Mouse (Mus musculus) forelimb bud, embryonic 11.5 days (tissue): ENCODE data around the gene Krt80.
"Not testable (repeated sequence)": the region's sequence is repeated elsewhere in the genome, so short reads cannot be mapped to it uniquely, and the experiment has no call there.

Experiments used
- DNase-seq: peaks from one replicate; pipeline ENCODE4 v3.0.0-alpha.2; 2012; ENCODE audit warnings: low read depth, low spot score

Gene Krt80

DNA sequence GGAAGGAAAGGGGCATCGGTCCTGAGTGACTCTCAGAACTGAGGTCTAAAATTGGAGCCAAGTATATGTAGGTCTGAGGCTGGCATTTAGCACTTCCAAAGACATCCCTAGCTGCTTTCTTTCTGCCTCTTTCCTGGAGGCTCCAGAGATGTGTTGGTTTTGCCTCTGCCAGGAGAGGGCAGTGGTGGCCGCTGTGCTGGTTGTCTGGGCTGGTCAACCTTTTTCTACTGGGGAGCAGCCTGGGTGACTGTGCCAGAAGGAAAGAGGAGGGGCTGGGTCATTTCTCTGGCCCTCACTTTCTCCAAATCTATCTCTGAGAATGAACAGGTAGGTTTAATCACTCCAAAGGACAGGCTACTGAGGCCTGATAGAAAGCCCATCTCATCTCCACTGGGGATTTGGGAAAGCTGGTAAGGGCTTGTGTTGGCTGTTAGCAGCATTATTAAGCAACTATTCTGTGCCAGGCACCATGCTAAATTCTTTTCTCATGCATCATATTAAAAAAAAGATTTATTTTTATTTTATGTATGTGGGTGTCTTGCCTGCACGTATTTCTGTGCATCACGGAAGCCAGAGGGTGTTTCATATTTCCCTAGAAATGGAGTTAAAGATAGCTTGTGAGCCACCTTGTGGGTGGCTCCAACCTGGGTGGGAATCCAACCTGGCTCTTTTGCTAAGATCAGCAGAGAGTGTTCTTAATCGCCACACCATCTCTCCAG, 28.0 kb downstream of the Krt80 start:
- DNase-seq, result no peak

- DNase-seq, result peak; percentile 85
Measured at GRCm38 (mm10) chr15:101339537-101339936, 30.4 kb downstream of the Krt80 start.

- DNase-seq, result no peak
Measured at GRCm38 (mm10) chr15:101338359-101338758, 31.6 kb downstream of the Krt80 start.

GRCm38 (mm10) chr15:101336474-101337174, 33.3 kb downstream of the Krt80 start:
- DNase-seq, result peak; percentile 34

- no peak for DNase-seq
Measured at GRCm38 (mm10) chr15:101333648-101334047, 36.3 kb downstream of the Krt80 start.

GRCm38 (mm10) chr15:101333165-101333564, 36.8 kb downstream of the Krt80 start:
- no peak for DNase-seq

GRCm38 (mm10) chr15:101332370-101332769, 37.6 kb downstream of the Krt80 start:
- DNase-seq, result no peak

DNA sequence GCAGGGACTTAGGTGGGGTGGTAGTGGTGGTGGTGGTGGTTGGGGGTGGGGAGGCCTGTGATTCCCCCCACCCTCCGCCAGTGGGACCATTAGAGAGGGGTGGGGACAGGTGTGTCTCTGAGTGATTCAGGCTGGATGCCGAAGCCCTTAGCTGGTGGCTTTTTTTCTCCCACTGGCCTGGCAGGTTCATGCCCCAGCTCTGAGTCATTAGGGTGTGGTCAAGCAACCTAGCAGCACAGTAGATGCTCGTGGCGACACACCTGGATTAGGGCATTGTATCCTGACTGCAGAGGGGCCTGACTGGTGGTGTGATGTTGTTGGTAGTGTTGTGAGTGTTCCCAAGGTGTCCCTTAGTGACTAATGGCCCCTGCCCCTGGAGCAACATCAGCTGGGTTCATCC, 38.9 kb downstream of the Krt80 start:
- no peak for DNase-seq

GRCm38 (mm10) chr15:101329564-101329892, 40.4 kb downstream of the Krt80 start:
- no peak for DNase-seq

DNA sequence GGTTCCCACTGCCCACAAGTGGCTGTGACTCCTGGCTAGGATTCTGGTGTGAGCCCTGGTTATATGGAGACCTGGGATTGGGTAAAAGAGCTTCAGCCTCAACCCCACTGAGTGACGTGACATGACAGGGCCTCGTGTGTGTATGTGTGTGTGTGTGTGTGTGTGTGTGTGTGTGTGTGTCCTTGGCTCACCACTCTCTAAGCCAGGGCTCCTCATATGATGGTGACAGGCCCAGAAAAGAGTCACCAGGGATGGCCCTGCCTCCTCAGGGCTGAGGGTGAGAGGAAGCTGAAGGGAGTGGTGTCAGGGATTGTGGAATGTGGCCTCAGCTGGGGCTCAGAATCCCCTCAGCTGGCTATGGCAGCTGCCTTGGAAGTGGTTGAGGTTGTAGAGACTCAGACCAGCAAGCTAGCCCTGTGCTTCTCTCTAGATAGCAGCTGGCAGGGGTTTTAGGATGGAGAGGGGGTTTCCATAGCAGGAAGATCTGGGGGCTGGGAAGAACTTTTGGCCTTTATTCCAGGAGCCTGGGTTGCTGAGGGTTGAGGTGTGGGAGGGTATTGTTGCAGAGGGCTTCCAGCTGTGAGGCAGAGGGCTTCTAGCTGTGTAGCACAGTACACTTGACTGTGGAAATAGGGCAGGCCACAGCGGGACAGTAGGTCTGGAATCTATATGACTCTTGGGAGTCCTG, 40.9 kb downstream of the Krt80 start:
- no peak for DNase-seq

DNA sequence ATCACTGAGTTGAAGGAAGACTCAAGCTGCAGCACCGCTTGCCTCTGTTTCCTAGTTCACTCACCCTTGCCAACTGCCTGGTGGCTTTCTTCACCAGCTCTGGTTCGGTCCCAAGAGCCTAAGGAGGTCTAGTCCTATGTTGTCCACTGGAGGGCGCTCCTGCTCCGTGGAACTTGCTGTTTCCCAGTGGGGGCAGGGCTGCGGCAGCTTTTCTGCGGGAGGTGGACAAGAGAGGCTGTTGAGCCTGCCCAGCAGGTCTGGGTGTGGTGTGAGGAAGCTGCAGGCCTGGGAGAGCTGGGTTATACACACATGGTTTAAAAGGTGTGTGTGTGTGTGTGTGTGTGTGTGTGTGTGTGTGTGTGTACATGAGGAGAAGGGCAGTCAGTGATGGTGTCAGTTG, 42.7 kb downstream of the Krt80 start:
- peak; percentile 77 for DNase-seq

GRCm38 (mm10) chr15:101325991-101326534, 43.9 kb downstream of the Krt80 start:
- no peak for DNase-seq

- DNase-seq, result not testable (repeated sequence)
Measured at GRCm38 (mm10) chr15:101324409-101324808, 45.6 kb downstream of the Krt80 start.

DNA sequence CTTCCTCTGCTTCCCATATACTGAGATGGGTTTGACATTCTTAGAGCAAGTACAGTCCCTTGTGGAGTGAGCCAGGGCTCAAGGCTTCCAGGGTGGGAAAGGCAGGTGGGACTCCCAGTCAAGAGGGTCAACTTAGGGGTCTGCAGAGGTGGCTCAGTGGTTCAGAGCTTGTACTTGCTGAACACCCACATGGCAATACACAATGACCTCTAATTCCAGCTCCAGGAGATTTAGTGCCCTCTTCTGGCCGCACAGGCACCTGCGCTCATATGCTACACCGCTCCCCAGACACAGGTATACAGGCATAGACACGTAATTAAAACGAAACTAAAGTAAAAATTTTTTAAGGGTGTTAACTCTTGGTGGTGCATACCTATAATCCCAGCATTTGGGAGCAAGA, 46.5 kb downstream of the Krt80 start:
- no peak for DNase-seq

DNA sequence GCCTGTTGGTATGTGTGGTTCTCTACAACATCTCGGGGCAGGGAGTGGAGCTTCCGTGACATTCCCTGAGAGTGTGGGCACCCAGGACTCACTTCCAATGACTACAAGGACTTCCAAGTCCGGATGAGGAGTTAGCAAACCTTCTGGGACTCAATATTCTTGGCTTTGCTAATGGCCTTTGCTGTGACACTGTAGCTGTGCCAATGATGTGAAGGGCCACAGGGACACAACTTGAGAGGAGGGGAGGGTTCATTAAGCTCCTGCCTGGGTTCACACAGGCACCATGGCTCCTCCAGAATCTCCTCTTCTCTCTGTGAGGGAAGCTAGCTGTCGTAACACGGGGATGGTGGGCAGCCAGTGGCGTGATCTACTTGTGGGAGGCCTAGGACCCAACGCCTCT, 47.3 kb downstream of the Krt80 start:
- DNase-seq, result no peak

DNA sequence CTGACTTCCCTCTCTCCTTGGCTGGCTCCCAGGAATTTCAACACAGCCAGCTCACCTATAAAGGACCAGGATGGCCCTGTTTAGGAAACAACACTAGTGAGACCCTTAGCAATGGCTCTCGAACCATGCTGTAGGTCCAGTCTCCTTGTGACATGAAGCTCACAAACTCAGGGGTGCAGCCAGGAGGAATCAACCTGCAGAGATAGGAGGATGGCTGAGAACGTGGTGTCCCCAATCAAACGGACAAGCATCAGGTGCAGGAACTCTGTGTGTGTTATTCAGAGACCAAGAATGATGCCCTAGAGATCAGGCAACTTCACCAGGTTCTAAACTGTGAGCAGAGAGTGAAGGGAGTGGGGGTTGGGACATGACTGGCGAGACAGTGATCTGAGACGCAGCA, 47.9 kb downstream of the Krt80 start:
- DNase-seq, result no peak

DNA sequence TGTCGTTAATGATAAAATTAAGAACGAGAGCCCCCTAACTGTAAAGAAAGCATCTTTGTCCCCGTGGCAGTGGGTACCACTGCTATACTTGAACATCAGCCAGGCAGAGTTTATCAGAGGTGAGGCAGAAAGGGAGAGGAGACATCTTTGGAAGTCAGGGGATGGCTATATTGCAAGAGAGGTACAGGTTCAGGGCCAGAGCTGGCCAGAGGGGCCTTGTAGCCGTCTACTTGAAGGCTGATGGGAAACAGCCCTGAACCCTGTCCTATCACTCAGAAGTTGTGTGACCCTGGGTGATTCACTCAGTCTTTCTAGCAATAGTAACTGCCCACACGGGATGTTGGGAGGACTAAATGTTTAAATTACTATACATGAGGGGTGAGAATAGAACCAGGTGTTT, 48.8 kb downstream of the Krt80 start:
- no peak for DNase-seq

DNA sequence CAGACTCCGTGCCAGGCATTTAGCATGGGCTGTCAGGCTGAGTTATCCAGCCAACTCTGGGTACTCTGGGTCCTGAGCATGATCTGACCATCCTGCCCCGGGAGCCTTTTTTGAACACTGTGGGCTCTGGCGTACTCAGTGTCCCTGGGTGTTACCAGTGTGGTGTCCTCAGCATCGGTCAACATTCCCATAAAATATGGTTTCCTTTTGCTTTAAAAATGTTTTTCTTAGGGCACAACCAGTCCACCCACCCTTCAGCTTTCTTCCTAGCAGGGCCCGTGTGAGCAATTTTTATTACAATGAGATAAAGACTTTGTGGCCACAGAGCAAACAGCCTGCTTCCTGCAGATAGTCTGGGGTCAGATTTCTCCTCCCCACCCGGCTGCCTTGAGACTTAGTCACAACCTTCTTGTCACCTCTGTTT, 49.3 kb downstream of the Krt80 start:
- DNase-seq, result no peak

- no peak for DNase-seq
Measured at GRCm38 (mm10) chr15:101320010-101320617, 49.8 kb downstream of the Krt80 start.

- no peak for DNase-seq
Measured at GRCm38 (mm10) chr15:101318889-101319765, 50.8 kb downstream of the Krt80 start.
